19 mouse cellular contexts compared by ENCODE assay signal in genomic region chr11:102901199-102901598, GRCm38 (mm10). TPM values are rescaled to one million over a fixed set of nuclear protein-coding genes. Genes with fewer than 3 reads are reported as not detected.
A peak's percentile ranks its signal among the peaks of the same experiment; 100 is the strongest.
DNase-seq lines count a peak whose midpoint lies in the region; ATAC-seq and TF ChIP-seq lines count a peak whose summit lies in the region.
"Had no signal": no experiment of that assay in that cellular context is flagged by ENCODE, and none has a peak within 500 bp of the region (broad histone marks: within the 10 kb centered on the region; RNA-seq: fewer than 3 reads in every experiment).

No protein-coding gene starts in this region.

- 55% methylated on average over 4 of the region's 4 CpGs for WGBS in heart, embryonic 14.5 days
- 67% methylated on average over 4 of the region's 4 CpGs for WGBS in neural tube, embryonic 12.5 days

- H3K4me1 ChIP-seq in heart, embryonic 14.5 days (ENCODE audit: control insufficient read depth in 2 of 2, insufficient read depth in 2 of 2, low read length in 2 of 2) = no peaks in the 10 kb centered on the region; a peak in 1 of 4 replicates
- 0 out of 2 replicates have a peak, but pooled peaks cover 4% of the 10 kb centered on the region for H3K4me1 ChIP-seq in neural tube, embryonic 12.5 days
- H3K4me1 ChIP-seq in megakaryocyte, embryonic 14.5 days = peaks cover 18% of the 10 kb centered on the region

- ATAC-seq in heart, embryonic 14.5 days (ENCODE audit: insufficient number of reproducible peaks, insufficient read depth, low FRiP score, low read depth) = peak; percentile 14; the same call in 1 of the 2 replicates
- peak; percentile 21; the same call in 1 of the 2 replicates for ATAC-seq in neural tube, embryonic 12.5 days (ENCODE audit: low FRiP score, low read depth)

- no peak; the same call in 1 of the 2 replicates for TF ChIP-seq CTCF in layer of hippocampus, adult 2 months (conservative IDR thresholded peaks at IDR 0.05)

- peaks cover 18% of the 10 kb centered on the region for H3K27me3 ChIP-seq in heart, embryonic 14.5 days (ENCODE audit: control insufficient read depth, insufficient read depth, low read length)
- peaks cover 8% of the 10 kb centered on the region for H3K27me3 ChIP-seq in neural tube, embryonic 12.5 days (replicated peaks)
- H3K27me3 ChIP-seq in megakaryocyte, embryonic 14.5 days (replicated peaks) = peaks cover 55% of the 10 kb centered on the region

- DNase-seq in heart, postnatal 25 days (ENCODE audit: low spot score) = no peak
- DNase-seq in layer of hippocampus, adult 2 months (ENCODE audit: low spot score in 2 of 2) = no peak
- DNase-seq in layer of hippocampus, adult 9-11 months = no peak
- no peak for DNase-seq in neural tube, embryonic 10.5 days (ENCODE audit: extremely low spot score, low spot score)
- no peak for DNase-seq in cerebellum, adult 9-11 months

- H3K9me3 ChIP-seq in heart, embryonic 14.5 days (ENCODE audit: control insufficient read depth, low read length) = no peaks in the 10 kb centered on the region
- no peaks in the 10 kb centered on the region for H3K9me3 ChIP-seq in neural tube, embryonic 12.5 days
- H3K9me3 ChIP-seq in megakaryocyte, embryonic 14.5 days = no peaks in the 10 kb centered on the region
- H3K9me3 ChIP-seq: embryonic facial prominence, embryonic 13.5 days; G1E; hindbrain, embryonic 15.5 days had no signal

- H3K9ac ChIP-seq in heart, embryonic 14.5 days (ENCODE audit: low read length) = no peak overlapping the region
- H3K9ac ChIP-seq in neural tube, embryonic 12.5 days = no peak overlapping the region
- H3K9ac ChIP-seq: hindbrain, embryonic 15.5 days had no signal

- H3K4me2 ChIP-seq in heart, embryonic 14.5 days (ENCODE audit: low read length) = 0 out of 2 replicates have a peak overlapping the region, but pooled peaks have one; percentile 16
- no peak overlapping the region for H3K4me2 ChIP-seq in neural tube, embryonic 12.5 days (replicated peaks)
- H3K4me2 ChIP-seq: embryonic facial prominence, embryonic 13.5 days; hindbrain, embryonic 15.5 days; liver, embryonic 11.5 days had no signal

- H3K4me3 ChIP-seq in heart, embryonic 14.5 days (ENCODE audit: control insufficient read depth in 1 of 2, insufficient read depth in 1 of 2, low read depth in 1 of 2, low read length in 2 of 2) = no peak overlapping the region
- H3K4me3 ChIP-seq in layer of hippocampus, adult 2 months = no peak overlapping the region
- H3K4me3 ChIP-seq in neural tube, embryonic 12.5 days = no peak overlapping the region
- H3K4me3 ChIP-seq in megakaryocyte, embryonic 14.5 days (replicated peaks) = peak overlapping the region; percentile 31
- H3K4me3 ChIP-seq: embryonic facial prominence, embryonic 13.5 days; heart, adult 2 months; hindbrain, embryonic 15.5 days had no signal

- intact Hi-C loops in heart, postnatal 25 days (cut with DNase I) = loop anchor here (2.0 to 10.0 kb wide), 2 partner anchors 154 to 254 kb away; no protein-coding TSS in a partner anchor

- H3K27ac ChIP-seq in heart, embryonic 14.5 days (replicated peaks in 1 of 2; ENCODE audit: control insufficient read depth in 1 of 2, insufficient read depth in 1 of 2, low read depth in 2 of 2, low read length in 2 of 2) = no peak overlapping the region
- H3K27ac ChIP-seq in layer of hippocampus, adult 2 months = peak overlapping the region; percentile 19; the same call in 1 of the 2 replicates
- H3K27ac ChIP-seq in neural tube, embryonic 12.5 days = no peak overlapping the region
- H3K27ac ChIP-seq: embryonic facial prominence, embryonic 13.5 days; heart, adult 2 months; hindbrain, embryonic 15.5 days; macrophage had no signal

- H3K36me3 ChIP-seq in heart, embryonic 14.5 days (ENCODE audit: control insufficient read depth, insufficient read depth, low read length) = peaks cover 13% of the 10 kb centered on the region
- H3K36me3 ChIP-seq in neural tube, embryonic 12.5 days = peaks cover 10% of the 10 kb centered on the region; the same call in 1 of the 2 replicates
- peaks cover 24% of the 10 kb centered on the region for H3K36me3 ChIP-seq in megakaryocyte, embryonic 14.5 days (replicated peaks; ENCODE audit: low read length)
- H3K36me3 ChIP-seq: hindbrain, embryonic 15.5 days had no signal

RNA-seq across cellular contexts. Expression of gene Gfap, which starts 0.5 kb away (rescaled TPM):
- 0.15 TPM in 1 of 2 replicates, not detected in the other for polyA plus RNA-seq in heart, embryonic 14.5 days (2014; fragmentation: Nextera tagmentation; extraction: Ambion mirVana)
- total RNA-seq in heart, postnatal 25 days (2021) = under 1 TPM; 0.13 to 0.31 TPM
- total RNA-seq in layer of hippocampus, adult 2 months (2021) = 100 to 1,000 TPM; 332 to 341 TPM
- polyA plus RNA-seq in neural tube, embryonic 12.5 days (2016; fragmentation: Nextera tagmentation; extraction: Ambion mirVana) = 0.08 and 0.11 TPM in 2 replicates
- polyA plus RNA-seq in megakaryocyte, embryonic 14.5 days (2012; ENCODE audit: insufficient read depth, low replicate concordance) = not detected in 2 replicates
- total RNA-seq: G1E; monocyte, adult 5-6 weeks had no signal
- polyA plus RNA-seq: G1E, macrophage had no signal

RNA-seq across cellular contexts. Expression of gene Fam187a, which starts 16.2 kb away (rescaled TPM):
- polyA plus RNA-seq in heart, embryonic 14.5 days (2014; fragmentation: Nextera tagmentation; extraction: Ambion mirVana) = not detected in 2 replicates
- not detected for total RNA-seq in heart, postnatal 25 days (2021)
- total RNA-seq in layer of hippocampus, adult 2 months (2021) = under 1 TPM in 1 of 2 experiments, not detected in 1; 0.37 TPM
- polyA plus RNA-seq in neural tube, embryonic 12.5 days (2016; fragmentation: Nextera tagmentation; extraction: Ambion mirVana) = not detected in 2 replicates
- not detected in 2 replicates for polyA plus RNA-seq in megakaryocyte, embryonic 14.5 days (2012; ENCODE audit: insufficient read depth, low replicate concordance)
- total RNA-seq: heart, adult 2 months; monocyte, adult 5-6 weeks had no signal
- polyA plus RNA-seq: embryonic facial prominence, embryonic 13.5 days; forebrain, embryonic 11.5 days; G1E; heart, adult 2 months; hindbrain, embryonic 15.5 days; kidney, embryonic 14.5 days; liver, embryonic 11.5 days; macrophage; stomach, embryonic 14.5 days; thymus, adult 2 months had no signal

RNA-seq across cellular contexts. Expression of gene Ccdc103, which starts 20.2 kb away (rescaled TPM):
- polyA plus RNA-seq in heart, embryonic 14.5 days (2014; fragmentation: Nextera tagmentation; extraction: Ambion mirVana) = 0.70 and 0.71 TPM in 2 replicates
- not detected for total RNA-seq in heart, postnatal 25 days (2021)
- 1 to 10 TPM; 1.5 to 3.0 TPM for total RNA-seq in layer of hippocampus, adult 2 months (2021)
- 1.5 and 1.8 TPM in 2 replicates for polyA plus RNA-seq in neural tube, embryonic 12.5 days (2016; fragmentation: Nextera tagmentation; extraction: Ambion mirVana)
- not detected in 2 replicates for polyA plus RNA-seq in megakaryocyte, embryonic 14.5 days (2012; ENCODE audit: insufficient read depth, low replicate concordance)
- total RNA-seq: heart, adult 2 months; monocyte, adult 5-6 weeks had no signal
- polyA plus RNA-seq: macrophage; thymus, adult 2 months had no signal

RNA-seq across cellular contexts. Expression of gene Eftud2, which starts 20.4 kb away (rescaled TPM):
- polyA plus RNA-seq in heart, embryonic 14.5 days (2014; fragmentation: Nextera tagmentation; extraction: Ambion mirVana) = 100 and 103 TPM in 2 replicates
- 10 to 100 TPM; 34.6 to 36.1 TPM for total RNA-seq in heart, postnatal 25 days (2021)
- 100 to 1,000 TPM; 129 to 139 TPM for total RNA-seq in layer of hippocampus, adult 2 months (2021)
- 204 and 218 TPM in 2 replicates for polyA plus RNA-seq in neural tube, embryonic 12.5 days (2016; fragmentation: Nextera tagmentation; extraction: Ambion mirVana)
- 23.2 and 87.1 TPM in 2 replicates for polyA plus RNA-seq in megakaryocyte, embryonic 14.5 days (2012; ENCODE audit: insufficient read depth, low replicate concordance)

RNA-seq across cellular contexts. Expression of gene Kif18b, which starts 23.7 kb away (rescaled TPM):
- 4.2 and 4.7 TPM in 2 replicates for polyA plus RNA-seq in heart, embryonic 14.5 days (2014; fragmentation: Nextera tagmentation; extraction: Ambion mirVana)
- under 1 TPM; 0.44 to 0.50 TPM for total RNA-seq in heart, postnatal 25 days (2021)
- total RNA-seq in layer of hippocampus, adult 2 months (2021) = under 1 TPM; 0.27 to 0.74 TPM
- 5.9 and 8.3 TPM in 2 replicates for polyA plus RNA-seq in neural tube, embryonic 12.5 days (2016; fragmentation: Nextera tagmentation; extraction: Ambion mirVana)
- 11.5 and 18.4 TPM in 2 replicates for polyA plus RNA-seq in megakaryocyte, embryonic 14.5 days (2012; ENCODE audit: insufficient read depth, low replicate concordance)
- total RNA-seq: monocyte, adult 5-6 weeks had no signal
